Mouse (Mus musculus): ENCODE data around the gene Rtkn2. TPM values are rescaled to one million over a fixed set of nuclear protein-coding genes. Genes with fewer than 3 reads are reported as not detected.

The Rtkn2 gene
- 7.4 and 7.9 TPM in 2 replicates for polyA plus RNA-seq (2016; fragmentation: Nextera tagmentation; extraction: Ambion mirVana)

GRCm38 (mm10) chr10:67979401-67980157 lies at the start of gene Rtkn2:
Rtkn2 (plus strand) TSS chr10:67979570.
- Histone ChIP-seq H3K9ac (peak within 1 kb of the TSS; percentile 81), H3K9me3 (replicated peaks) (no peaks in the 10 kb centered on the region), H3K4me3 (peak within 1 kb of the TSS; percentile 71), H3K4me1 (replicated peaks) (0 out of 2 replicates have a peak, but pooled peaks cover 3% of the 10 kb centered on the region), H3K27me3 (replicated peaks) (no peaks in the 10 kb centered on the region), H3K36me3 (no peaks in the 10 kb centered on the region), H3K4me2 (peak within 1 kb of the TSS; percentile 95), H3K27ac (ENCODE audit: poor library complexity, severe bottlenecking) (peak within 1 kb of the TSS; percentile 35; the same call in 1 of the 2 replicates)
- under 1% methylated on average over 57 of the region's 57 CpGs for WGBS
- peak; percentile 97 for ATAC-seq (ENCODE audit: insufficient number of reproducible peaks, low FRiP score)

DNA sequence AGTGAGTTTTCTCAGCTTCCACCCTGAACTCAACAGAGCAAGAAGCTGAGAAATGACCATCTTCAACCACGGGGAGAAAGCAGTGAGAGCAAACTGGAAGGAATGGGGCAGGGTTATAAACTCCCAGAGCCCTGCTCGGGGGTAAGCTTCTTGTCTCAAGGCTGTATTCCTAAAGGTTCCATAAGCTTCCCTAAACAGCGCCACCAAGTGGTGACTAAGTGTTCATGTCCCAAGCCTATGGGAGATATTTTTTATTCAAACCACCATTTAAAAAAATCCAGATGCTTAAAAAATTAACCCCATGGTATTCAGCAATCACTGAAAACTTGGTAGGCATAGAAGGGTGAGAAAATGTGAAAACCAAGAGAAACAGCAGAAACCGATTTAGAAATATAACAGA lies 48.0 kb upstream of the Rtkn2 start:
- WGBS = 78% methylated on average over 4 of the region's 4 CpGs
- Histone ChIP-seq H3K4me3 (no peak overlapping the region), H3K27me3 (replicated peaks) (no peaks in the 10 kb centered on the region)

DNA sequence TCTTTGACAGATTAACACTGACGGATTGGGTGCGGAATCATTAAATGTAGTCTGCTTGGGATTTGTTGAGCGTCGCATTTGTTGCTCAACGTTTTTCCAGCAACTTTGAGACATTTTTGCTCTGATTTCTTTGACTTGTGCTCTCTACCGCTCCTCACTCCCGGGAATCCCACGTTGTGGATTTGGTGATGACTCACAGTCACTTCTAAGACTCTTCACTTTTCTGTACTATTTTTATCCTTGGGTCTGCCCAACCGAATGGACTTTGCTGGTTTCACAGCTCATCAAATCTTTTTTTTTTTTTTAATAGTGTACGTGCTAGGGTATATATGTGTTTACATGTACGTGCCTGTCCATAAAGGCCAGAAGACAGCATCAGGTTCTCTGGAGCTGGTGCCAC lies 46.6 kb upstream of the Rtkn2 start:
- Histone ChIP-seq H3K9ac (no peak overlapping the region), H3K4me2 (no peak overlapping the region), H3K4me3 (no peak overlapping the region), H3K9me3 (replicated peaks) (no peaks in the 10 kb centered on the region; the same call in 1 of the 2 replicates), H3K36me3 (no peaks in the 10 kb centered on the region), H3K4me1 (replicated peaks) (no peaks in the 10 kb centered on the region), H3K27ac (ENCODE audit: poor library complexity, severe bottlenecking) (no peak overlapping the region), H3K27me3 (replicated peaks) (no peaks in the 10 kb centered on the region)
- 74% methylated on average over 11 of the region's 11 CpGs for WGBS
- no peak for ATAC-seq (ENCODE audit: insufficient number of reproducible peaks, low FRiP score)

More for the DNA sequence above, 48.0 kb upstream of the Rtkn2 start:
- H3K9ac ChIP-seq = no peak overlapping the region
- H3K4me2 ChIP-seq = no peak overlapping the region
- no peaks in the 10 kb centered on the region for H3K4me1 ChIP-seq (replicated peaks)
- ATAC-seq (ENCODE audit: insufficient number of reproducible peaks, low FRiP score) = no peak
- H3K27ac ChIP-seq (ENCODE audit: poor library complexity, severe bottlenecking) = no peak overlapping the region
- H3K36me3 ChIP-seq = no peaks in the 10 kb centered on the region
- no peaks in the 10 kb centered on the region; the same call in 1 of the 2 replicates for H3K9me3 ChIP-seq (replicated peaks)

GRCm38 (mm10) chr10:67936944-67937343 lies 42.4 kb upstream of the Rtkn2 start:
- Histone ChIP-seq H3K4me1 (replicated peaks) (0 out of 2 replicates have a peak, but pooled peaks cover 4% of the 10 kb centered on the region), H3K27ac (ENCODE audit: poor library complexity, severe bottlenecking) (no peak overlapping the region), H3K9ac (no peak overlapping the region), H3K36me3 (no peaks in the 10 kb centered on the region), H3K4me2 (no peak overlapping the region), H3K4me3 (no peak overlapping the region), H3K27me3 (replicated peaks) (no peaks in the 10 kb centered on the region), H3K9me3 (replicated peaks) (no peaks in the 10 kb centered on the region; the same call in 1 of the 2 replicates)
- 61% methylated on average over 4 of the region's 4 CpGs for WGBS
- ATAC-seq (ENCODE audit: insufficient number of reproducible peaks, low FRiP score) = no peak

- H3K9ac ChIP-seq = no peak overlapping the region
- no peaks in the 10 kb centered on the region for H3K9me3 ChIP-seq (replicated peaks)
- H3K4me3 ChIP-seq = no peak overlapping the region
- H3K4me1 ChIP-seq (replicated peaks) = 0 out of 2 replicates have a peak, but pooled peaks cover 4% of the 10 kb centered on the region
- no peak overlapping the region for H3K4me2 ChIP-seq
- ATAC-seq (ENCODE audit: insufficient number of reproducible peaks, low FRiP score) = no peak
- no peaks in the 10 kb centered on the region for H3K27me3 ChIP-seq (replicated peaks)
- H3K36me3 ChIP-seq = no peaks in the 10 kb centered on the region
- WGBS = 78% methylated on average over 5 of the region's 5 CpGs
- H3K27ac ChIP-seq (ENCODE audit: poor library complexity, severe bottlenecking) = no peak overlapping the region
Measured at GRCm38 (mm10) chr10:67937775-67938174, 41.6 kb upstream of the Rtkn2 start.

DNA sequence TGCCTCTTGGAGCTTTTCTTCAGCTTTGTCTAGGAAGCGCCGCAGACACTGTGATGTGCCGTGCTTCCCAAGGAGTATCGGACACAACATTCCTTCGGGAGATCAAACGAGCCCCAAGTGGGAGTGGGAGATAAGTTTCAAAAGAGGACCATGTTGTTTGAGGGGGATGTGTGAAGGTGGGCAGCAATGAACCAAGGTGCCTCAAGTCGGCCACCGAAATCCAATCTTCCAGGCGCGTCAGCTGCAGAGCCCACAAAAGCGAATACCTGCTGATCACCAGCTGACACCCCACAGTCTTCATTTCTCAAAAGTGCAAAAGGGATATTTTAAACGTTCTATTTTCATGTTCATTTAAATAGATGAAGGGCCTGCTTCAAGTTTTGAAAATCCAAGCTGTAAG lies 39.8 kb upstream of the Rtkn2 start:
- Histone ChIP-seq H3K4me3 (no peak overlapping the region), H3K4me2 (peak overlapping the region; percentile 34), H3K36me3 (no peaks in the 10 kb centered on the region), H3K27ac (ENCODE audit: poor library complexity, severe bottlenecking) (no peak overlapping the region), H3K9ac (no peak overlapping the region), H3K27me3 (replicated peaks) (no peaks in the 10 kb centered on the region), H3K4me1 (replicated peaks) (0 out of 2 replicates have a peak, but pooled peaks cover 4% of the 10 kb centered on the region), H3K9me3 (replicated peaks) (no peaks in the 10 kb centered on the region)
- no peak for ATAC-seq (ENCODE audit: insufficient number of reproducible peaks, low FRiP score)
- 56% methylated on average over 12 of the region's 12 CpGs for WGBS

GRCm38 (mm10) chr10:67943513-67943912 lies 35.9 kb upstream of the Rtkn2 start:
- 0 out of 2 replicates have a peak, but pooled peaks cover 4% of the 10 kb centered on the region for H3K4me1 ChIP-seq (replicated peaks)
- no peaks in the 10 kb centered on the region; the same call in 1 of the 2 replicates for H3K9me3 ChIP-seq (replicated peaks)
- H3K27me3 ChIP-seq (replicated peaks) = no peaks in the 10 kb centered on the region
- no peak overlapping the region for H3K9ac ChIP-seq
- no peak overlapping the region for H3K27ac ChIP-seq (ENCODE audit: poor library complexity, severe bottlenecking)
- 85% methylated on average over 4 of the region's 4 CpGs for WGBS
- no peak overlapping the region for H3K4me2 ChIP-seq
- H3K36me3 ChIP-seq = no peaks in the 10 kb centered on the region
- no peak overlapping the region for H3K4me3 ChIP-seq
- ATAC-seq (ENCODE audit: insufficient number of reproducible peaks, low FRiP score) = no peak

DNA sequence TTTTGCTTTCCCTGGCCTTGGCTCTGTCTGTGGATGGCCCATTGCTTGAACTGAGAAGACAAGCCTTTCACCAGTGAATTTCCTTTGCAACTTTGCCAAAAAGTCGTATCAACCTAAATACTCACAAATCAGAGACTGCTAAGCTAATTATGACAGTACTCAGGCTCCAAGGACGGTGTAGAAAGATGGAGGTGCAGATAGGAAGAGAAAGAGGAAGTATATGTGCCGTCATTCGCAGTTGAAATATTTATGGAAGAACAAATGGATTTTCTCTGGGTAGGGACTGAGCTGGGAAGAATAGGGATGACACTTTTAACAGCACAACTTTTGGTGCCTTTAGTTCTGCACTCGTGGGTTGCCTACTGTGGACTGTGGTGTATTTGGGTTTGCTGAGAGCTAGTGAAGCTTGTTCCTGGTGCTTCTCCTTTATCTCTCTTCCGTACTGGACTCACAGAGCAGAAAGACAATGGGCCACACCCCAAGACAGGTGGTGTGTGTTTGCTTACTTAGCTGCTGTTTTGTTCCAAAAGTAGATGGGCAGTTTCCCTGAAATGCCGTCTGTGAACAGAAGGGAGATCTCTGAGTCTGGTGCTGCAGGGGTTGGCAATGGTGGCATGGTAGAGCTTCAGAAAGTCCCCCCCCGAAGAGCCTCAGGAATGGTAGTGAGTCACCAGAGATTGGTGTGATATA lies 29.2 kb upstream of the Rtkn2 start:
- H3K27ac ChIP-seq (ENCODE audit: poor library complexity, severe bottlenecking) = no peak overlapping the region
- H3K4me1 ChIP-seq (replicated peaks) = no peaks in the 10 kb centered on the region
- H3K4me3 ChIP-seq = no peak overlapping the region
- no peak for ATAC-seq (ENCODE audit: insufficient number of reproducible peaks, low FRiP score)
- H3K4me2 ChIP-seq = no peak overlapping the region
- no peak overlapping the region for H3K9ac ChIP-seq
- H3K36me3 ChIP-seq = no peaks in the 10 kb centered on the region
- no peaks in the 10 kb centered on the region; the same call in 1 of the 2 replicates for H3K9me3 ChIP-seq (replicated peaks)
- H3K27me3 ChIP-seq (replicated peaks) = no peaks in the 10 kb centered on the region
- WGBS = 61% methylated on average over 8 of the region's 8 CpGs

GRCm38 (mm10) chr10:67951690-67952089 lies 27.7 kb upstream of the Rtkn2 start:
- whole genome bisulfite sequencing = 77% methylated on average over 4 of the region's 4 CpGs
- Histone ChIP-seq H3K9me3 (replicated peaks) (no peaks in the 10 kb centered on the region; the same call in 1 of the 2 replicates), H3K27ac (ENCODE audit: poor library complexity, severe bottlenecking) (no peak overlapping the region), H3K27me3 (replicated peaks) (no peaks in the 10 kb centered on the region), H3K4me1 (replicated peaks) (no peaks in the 10 kb centered on the region), H3K9ac (no peak overlapping the region), H3K4me3 (no peak overlapping the region), H3K36me3 (no peaks in the 10 kb centered on the region), H3K4me2 (no peak overlapping the region)
- ATAC-seq (ENCODE audit: insufficient number of reproducible peaks, low FRiP score) = no peak

- no peak for ATAC-seq (ENCODE audit: insufficient number of reproducible peaks, low FRiP score)
- Histone ChIP-seq H3K9me3 (replicated peaks) (no peaks in the 10 kb centered on the region; the same call in 1 of the 2 replicates), H3K9ac (no peak overlapping the region), H3K27me3 (replicated peaks) (no peaks in the 10 kb centered on the region), H3K36me3 (no peaks in the 10 kb centered on the region), H3K27ac (ENCODE audit: poor library complexity, severe bottlenecking) (no peak overlapping the region), H3K4me3 (no peak overlapping the region), H3K4me1 (replicated peaks) (no peaks in the 10 kb centered on the region), H3K4me2 (no peak overlapping the region)
- WGBS = 87% methylated on average over 2 of the region's 2 CpGs
Measured at GRCm38 (mm10) chr10:67955982-67956381, 23.4 kb upstream of the Rtkn2 start.

GRCm38 (mm10) chr10:67959982-67960381 lies 19.4 kb upstream of the Rtkn2 start:
- Histone ChIP-seq H3K4me2 (no peak overlapping the region), H3K4me1 (replicated peaks) (no peaks in the 10 kb centered on the region), H3K9me3 (replicated peaks) (no peaks in the 10 kb centered on the region), H3K4me3 (no peak overlapping the region), H3K27me3 (replicated peaks) (no peaks in the 10 kb centered on the region), H3K36me3 (no peaks in the 10 kb centered on the region), H3K27ac (ENCODE audit: poor library complexity, severe bottlenecking) (no peak overlapping the region), H3K9ac (no peak overlapping the region)
- WGBS = 56% methylated on average over 3 of the region's 3 CpGs
- ATAC-seq (ENCODE audit: insufficient number of reproducible peaks, low FRiP score) = no peak
